Mouse (Mus musculus): Measurements from ENCODE around the gene 4833427G06Rik.

The 4833427G06Rik gene

DNA sequence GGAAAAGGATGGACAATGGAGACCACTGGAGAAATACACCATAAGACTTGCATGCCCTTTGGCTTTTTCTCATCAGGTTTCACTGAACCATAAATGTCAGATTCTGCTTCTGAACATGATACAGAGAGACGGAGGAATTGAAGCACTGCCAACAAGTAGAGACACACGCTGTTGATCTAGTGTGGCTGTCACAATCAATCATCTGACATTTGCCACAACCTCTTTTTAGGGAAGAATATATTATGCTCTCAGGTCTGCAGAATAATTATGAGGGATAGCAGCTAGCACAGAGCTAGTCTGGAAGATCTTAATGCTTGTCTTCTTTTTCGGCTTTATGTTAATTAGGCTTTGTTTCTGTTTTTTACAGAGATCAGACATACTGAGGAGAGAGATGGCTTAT lies 33.7 kb downstream of the 4833427G06Rik start:
- no peak for DNase-seq (ENCODE audit: low spot score)

DNA sequence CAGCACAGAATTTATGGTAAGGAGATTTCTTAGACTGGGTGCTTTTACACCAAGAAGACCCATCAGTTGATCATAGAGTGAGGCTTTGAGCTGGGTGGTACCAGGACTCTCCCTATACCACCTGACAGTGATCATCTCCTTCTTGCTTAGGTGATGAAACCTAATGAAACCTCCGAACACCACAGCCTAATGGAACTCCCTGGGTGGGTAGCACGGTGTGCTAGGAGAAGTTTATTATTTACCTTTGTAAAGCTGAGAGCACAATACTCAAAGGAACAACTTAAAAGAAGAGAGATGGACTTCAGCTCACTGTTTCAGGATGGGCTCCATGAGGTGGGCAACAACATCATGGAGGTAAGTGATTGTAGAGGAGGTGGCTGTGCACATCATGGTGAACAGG lies 41.3 kb downstream of the 4833427G06Rik start, which contains the start of gene Btg4:
TSS of gene Btg4 (plus strand) at position 301 of the 400 bp plus-strand sequence.
- DNase-seq (ENCODE audit: low spot score): no peak

DNA sequence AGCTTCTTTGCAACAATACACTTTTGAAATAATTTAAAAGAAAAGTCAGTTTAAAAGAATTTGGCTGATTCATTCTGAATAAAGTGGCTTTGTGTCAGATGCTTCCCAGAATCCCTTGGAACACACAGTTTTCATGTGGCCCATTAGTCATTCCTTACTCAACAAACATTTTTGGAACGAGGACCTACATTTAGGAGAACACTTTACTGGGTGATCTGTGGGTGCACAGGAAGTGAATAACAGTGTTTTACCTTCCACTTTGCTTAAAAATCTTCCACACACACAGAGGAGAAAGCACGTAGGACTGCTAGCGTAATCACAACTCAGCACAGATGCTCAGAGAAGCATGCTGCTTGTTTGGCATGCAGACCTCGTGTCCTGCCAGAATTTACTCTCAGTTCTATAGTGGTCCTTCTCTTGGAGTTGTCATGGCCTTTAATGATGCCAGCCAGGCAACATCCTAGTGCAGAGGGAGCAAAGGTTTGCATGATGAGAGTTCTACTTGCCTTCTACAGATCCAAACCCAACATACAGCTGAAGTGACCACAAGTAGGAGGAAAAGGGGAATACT lies 42.8 kb downstream of the 4833427G06Rik start:
- no peak for DNase-seq (ENCODE audit: low spot score)

DNA sequence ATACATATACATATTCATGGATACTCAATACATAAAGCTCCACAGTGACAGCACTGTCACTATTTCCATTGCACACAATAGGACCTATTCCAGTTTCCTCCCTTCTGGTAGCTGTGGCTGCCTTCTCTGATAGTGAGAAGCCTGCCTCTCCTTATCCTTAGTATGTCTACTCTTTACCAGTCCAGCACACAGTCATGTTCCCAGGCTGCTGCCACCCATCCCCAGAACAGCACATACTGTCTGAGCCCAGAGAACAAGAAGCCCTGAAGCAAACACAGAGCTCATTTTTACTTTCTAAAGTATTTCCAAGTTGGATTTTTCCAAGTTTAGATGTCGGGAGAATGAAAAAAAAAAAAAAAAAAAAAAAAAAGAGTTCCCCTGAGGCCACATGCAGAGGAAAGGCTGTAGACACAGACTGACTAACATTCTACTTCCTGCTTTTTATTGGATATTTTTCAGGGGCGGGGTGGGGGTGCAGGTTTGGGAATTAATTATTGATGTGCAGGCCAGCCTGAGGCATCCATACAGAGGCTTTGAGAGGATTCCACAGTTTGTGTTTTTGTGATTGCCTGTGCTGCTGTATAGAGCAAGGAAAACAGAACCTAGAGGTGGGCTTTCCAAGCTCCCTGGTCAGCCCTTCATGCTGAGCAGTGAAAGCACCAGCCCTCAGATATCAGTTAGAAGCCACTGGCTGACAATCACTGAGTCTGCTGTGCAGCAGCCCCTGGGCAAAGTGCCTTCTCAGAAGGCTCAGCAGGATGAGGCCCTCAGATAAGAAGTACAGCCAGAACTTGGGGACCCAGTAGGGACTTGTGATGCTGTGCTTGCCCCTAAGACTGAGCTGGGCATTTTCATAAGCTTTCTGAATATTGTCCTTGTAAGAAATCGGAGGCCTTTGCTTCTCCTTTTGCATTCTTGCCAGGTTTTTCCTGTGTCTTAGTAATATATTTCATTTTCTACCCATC lies 45.2 kb downstream of the 4833427G06Rik start:
- no peak for DNase-seq (ENCODE audit: low spot score)

DNA sequence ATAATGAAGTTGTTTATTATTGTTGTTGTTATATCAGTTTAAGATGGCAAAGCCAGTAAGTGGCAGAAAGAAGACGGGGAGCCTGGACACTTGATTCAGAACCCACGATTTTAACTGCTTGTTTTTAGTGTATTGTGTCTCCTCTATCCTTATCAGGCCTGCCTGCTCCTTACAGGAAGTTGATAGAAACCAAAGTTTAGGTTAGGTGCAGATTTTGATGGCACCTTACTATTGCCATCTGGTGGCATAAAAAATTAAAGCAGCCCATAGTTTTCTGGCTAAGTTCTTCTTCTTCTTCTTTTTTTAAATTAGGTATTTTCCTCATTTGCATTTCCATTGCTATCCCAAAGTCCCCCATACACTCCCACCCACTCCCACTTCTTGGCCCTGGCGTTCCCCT lies 49.7 kb downstream of the 4833427G06Rik start:
- no peak for DNase-seq (ENCODE audit: low spot score)

DNA sequence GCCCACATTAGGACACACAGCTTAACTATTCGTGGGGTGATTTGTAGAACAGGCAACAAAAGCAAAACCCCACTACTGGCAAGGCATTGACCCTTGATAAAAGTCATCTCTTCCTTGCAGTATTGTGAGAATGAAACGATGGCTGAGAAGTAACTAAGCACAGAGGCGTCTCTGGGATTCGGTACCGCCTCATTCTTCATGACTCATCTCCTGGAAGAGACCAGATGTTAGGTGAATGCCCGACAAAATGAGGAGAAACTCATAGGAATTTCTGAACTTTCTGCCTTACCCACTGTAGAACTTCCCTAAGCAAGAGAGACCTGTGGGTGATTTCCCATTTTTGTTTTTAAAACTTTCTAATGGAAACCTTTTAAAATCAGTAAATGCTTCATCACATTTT lies 59.7 kb downstream of the 4833427G06Rik start:
- no peak for DNase-seq (ENCODE audit: low spot score)

DNA sequence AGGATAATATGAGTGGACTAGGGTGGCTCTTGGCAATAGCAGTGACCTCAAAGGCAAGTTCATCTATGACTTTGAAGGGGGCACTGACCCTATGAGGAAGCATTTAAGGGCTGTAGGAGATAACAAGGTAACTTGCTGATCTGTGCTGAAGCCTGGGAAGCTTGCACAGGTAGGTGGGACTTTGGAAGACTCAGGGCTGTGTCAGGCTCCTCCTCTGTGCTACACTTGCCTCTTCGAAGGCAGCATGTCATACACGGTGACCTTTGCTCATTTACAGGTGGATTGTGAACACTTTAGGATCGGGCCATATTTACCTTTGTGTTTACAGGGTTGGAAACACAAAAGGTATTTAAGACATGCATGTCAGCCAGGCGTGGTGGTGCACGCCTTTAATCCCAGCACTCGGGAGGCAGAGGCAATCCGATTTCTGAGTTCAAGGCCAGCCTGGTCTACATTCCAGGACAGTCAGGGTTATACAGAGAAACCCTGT lies 60.3 kb downstream of the 4833427G06Rik start:
- no peak for DNase-seq (ENCODE audit: low spot score)

DNA sequence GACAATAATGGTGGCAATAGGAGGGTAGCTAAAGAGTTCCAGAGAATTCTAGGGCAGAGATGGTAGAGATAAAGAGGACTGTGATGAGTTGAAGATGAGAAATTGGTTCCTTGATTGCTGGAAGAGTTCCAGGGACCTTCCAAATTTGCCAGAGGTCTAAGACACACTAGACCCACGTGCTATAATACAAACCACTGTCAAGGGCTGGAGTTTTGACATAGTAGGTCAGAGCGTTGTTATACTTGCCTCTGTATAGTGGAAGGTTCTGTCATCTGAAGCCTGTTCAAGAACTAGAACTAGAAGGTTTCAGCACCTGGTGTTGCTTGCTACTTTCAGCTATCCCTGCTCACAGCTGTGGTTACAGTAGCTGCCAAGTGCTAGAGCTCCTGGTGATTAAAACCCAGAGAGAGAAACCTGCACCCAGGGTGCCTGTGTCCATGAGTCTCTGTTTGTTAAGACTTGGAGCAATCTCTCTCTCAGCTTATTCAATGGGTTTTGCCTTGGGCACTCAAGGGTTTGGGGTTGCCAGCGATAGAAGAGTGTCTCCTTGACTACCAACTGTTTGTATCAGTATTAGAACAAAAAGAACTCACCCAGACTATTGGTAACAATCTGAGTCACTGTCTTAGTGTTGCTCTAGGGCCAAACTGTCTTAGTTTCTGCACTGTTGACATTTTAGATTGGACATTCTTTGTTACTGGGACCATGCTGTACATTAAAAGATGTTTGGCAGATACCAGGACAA lies 68.9 kb downstream of the 4833427G06Rik start:
- no peak for DNase-seq (ENCODE audit: low spot score)

DNA sequence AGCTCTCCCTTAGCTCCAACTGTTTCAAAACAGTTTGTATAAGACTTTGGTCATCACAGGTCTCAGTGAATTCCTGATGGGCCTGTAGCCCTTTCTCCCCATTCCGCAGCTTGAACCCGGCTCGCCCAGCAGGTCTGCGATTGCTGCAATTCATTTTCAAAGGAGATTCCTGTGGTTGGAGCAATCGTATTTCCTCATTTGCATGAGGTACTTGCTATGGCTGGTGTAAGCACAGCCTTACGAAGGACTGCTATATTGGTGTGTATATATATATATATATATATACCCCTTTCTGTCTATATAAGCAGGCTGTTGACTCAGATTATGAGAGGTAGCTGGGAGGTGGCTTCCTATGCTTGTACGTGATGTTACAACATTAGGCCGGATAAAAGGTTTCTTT lies 69.6 kb downstream of the 4833427G06Rik start:
- no peak for DNase-seq (ENCODE audit: low spot score)

DNA sequence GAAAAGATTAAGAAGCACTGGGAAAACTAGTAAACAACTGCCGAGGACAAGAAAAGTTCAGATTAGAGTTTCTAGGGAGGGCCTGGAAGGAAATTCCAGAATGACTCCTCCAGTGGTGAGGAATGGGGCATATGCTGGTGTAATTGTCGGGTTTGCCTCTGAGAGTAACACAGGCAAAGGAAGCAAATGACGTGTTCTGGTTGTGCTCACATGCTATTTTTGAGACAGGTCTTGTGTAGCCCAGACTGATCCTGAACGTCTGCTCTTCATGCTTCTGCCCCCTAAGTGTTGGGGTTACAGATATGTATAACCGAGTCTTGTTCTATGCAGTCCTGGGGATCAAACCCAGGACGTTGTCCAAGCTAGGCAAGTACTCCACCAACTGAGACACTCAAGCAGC lies 70.3 kb downstream of the 4833427G06Rik start:
- DNase-seq (ENCODE audit: low spot score): no peak
